Mouse (Mus musculus) thymus, adult 2 months (tissue): ENCODE results near the gene Senp6.

ENCODE experiments used
- CTCF ChIP-seq: fragments of 200-500 bp; IDR thresholded peaks from 2 replicates; pipeline ENCODE4 v1.5.1; 2012; ENCODE audit warnings: mild to moderate bottlenecking, control low read depth, low read length, moderate library complexity, borderline replicate concordance; ENCODE audit not compliant: control insufficient read depth, poor library complexity, insufficient read depth; ENCODE audit errors: extremely low read depth
- POLR2A ChIP-seq: fragments of 200-500 bp; IDR thresholded peaks from 2 replicates; pipeline ENCODE4 v1.6.1; 2012; ENCODE audit warnings: mild to moderate bottlenecking, low read length, control low read depth, moderate library complexity; ENCODE audit not compliant: control insufficient read depth, poor library complexity, insufficient read depth; ENCODE audit errors: extremely low read depth

GRCm38 (mm10) chr9:80020429-80020828, 46.3 kb upstream of the Senp6 start:
- no peak for TF ChIP-seq CTCF
- TF ChIP-seq POLR2A: no peak
